Comparison of ENCODE assay signal across 10 mouse cellular contexts in the genomic region with DNA sequence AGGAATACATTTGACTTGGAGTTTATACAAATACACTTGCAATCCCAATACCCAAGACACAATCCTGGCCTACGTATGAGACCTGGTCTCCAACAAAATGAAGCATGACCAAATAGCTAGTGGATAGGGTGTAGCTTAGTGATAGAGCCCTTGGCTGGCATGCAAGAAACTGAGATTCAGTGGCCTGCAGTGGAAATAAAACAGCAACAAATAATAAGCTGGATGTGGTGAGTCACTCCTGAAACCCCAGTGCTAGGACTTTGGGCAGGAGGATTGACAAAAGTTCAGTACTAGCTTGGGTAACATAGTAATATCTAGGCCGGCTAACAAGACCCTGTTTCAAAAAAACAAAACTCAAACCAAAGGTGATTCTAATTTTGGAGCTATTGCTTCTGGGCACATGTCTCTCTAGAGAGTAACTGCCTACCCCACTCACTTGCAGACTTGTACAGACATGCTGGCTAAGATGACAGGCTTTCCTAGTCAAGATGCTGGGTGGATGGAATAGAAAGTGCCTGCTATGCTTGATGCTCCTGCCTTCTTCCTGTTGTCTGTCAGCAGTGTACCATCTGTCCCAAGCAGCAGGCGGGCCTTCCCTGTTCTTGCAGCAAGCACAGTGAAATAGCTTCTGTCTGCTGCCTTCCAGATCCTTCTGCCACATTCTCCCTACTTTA. TPM values are rescaled to one million over a fixed set of nuclear protein-coding genes. Genes with fewer than 3 reads are reported as not detected.
DNase-seq lines count a peak whose midpoint lies in the region; ATAC-seq lines count a peak whose summit lies in the region.
"Had no signal": no experiment of that assay in that cellular context is flagged by ENCODE, and none has a peak within 500 bp of the region (broad histone marks: within the 10 kb centered on the region; RNA-seq: fewer than 3 reads in every experiment).

No protein-coding gene starts in this region.

- H3K36me3 ChIP-seq in forebrain, embryonic 16.5 days (ENCODE audit: control insufficient read depth, insufficient read depth): 0 out of 2 replicates have a peak, but pooled peaks cover 6% of the 10 kb centered on the region

- ATAC-seq in forebrain, embryonic 16.5 days: peak; percentile 88

- H3K9ac ChIP-seq in forebrain, embryonic 16.5 days (replicated peaks; ENCODE audit: low read depth, low read length): no peak overlapping the region
- H3K9ac ChIP-seq: heart, embryonic 15.5 days; midbrain, embryonic 12.5 days had no signal

- no peak overlapping the region for H3K4me3 ChIP-seq in forebrain, embryonic 16.5 days (replicated peaks; ENCODE audit: low read length)
- H3K4me3 ChIP-seq: heart, embryonic 15.5 days; midbrain, embryonic 12.5 days had no signal

- peak; percentile 38 for DNase-seq in A20 (ENCODE audit: low read depth, low spot score)
- peak; percentile 73 for DNase-seq in brain, embryonic 18.5 days (ENCODE audit: low read depth, low spot score)
- peak; percentile 79 to 80 for DNase-seq in left cerebral cortex, postnatal 14 days (ENCODE audit: low spot score in 2 of 2)
- DNase-seq in kidney, postnatal 14 days: no peak
- DNase-seq in spleen, postnatal 10 days (ENCODE audit: low spot score in 2 of 2): no peak
- no peak for DNase-seq in heart, postnatal 14 days
- no peak for DNase-seq in gastrocnemius, postnatal 14 days

- WGBS in forebrain, embryonic 16.5 days: 83% methylated on average over 3 of the region's 3 CpGs

- no peaks in the 10 kb centered on the region for H3K9me3 ChIP-seq in forebrain, embryonic 16.5 days (ENCODE audit: control insufficient read depth, low read length)
- H3K9me3 ChIP-seq: heart, embryonic 15.5 days; midbrain, embryonic 12.5 days had no signal

- no peak overlapping the region for H3K4me2 ChIP-seq in forebrain, embryonic 16.5 days (ENCODE audit: low read length)
- H3K4me2 ChIP-seq: heart, embryonic 15.5 days; midbrain, embryonic 12.5 days had no signal

- peak overlapping the region; percentile 75 for H3K27ac ChIP-seq in forebrain, embryonic 16.5 days (ENCODE audit: low read length)
- H3K27ac ChIP-seq: heart, embryonic 15.5 days; midbrain, embryonic 12.5 days had no signal

- H3K27me3 ChIP-seq in forebrain, embryonic 16.5 days (replicated peaks; ENCODE audit: control insufficient read depth, insufficient read depth, low read length): no peaks in the 10 kb centered on the region
- H3K27me3 ChIP-seq: heart, embryonic 15.5 days; midbrain, embryonic 12.5 days had no signal

- 0 out of 2 replicates have a peak, but pooled peaks cover 2% of the 10 kb centered on the region for H3K4me1 ChIP-seq in forebrain, embryonic 16.5 days (replicated peaks; ENCODE audit: control insufficient read depth, insufficient read depth, low read length)
- H3K4me1 ChIP-seq: heart, embryonic 15.5 days; midbrain, embryonic 12.5 days had no signal

- intact Hi-C loops in left cerebral cortex, postnatal 14 days (cut with DNase I): no loop called here
- intact Hi-C loops in heart, postnatal 14 days (cut with DNase I): no loop called here
- intact Hi-C loops in gastrocnemius, postnatal 14 days (cut with DNase I; ENCODE audit: low total_unique reads): no loop called here

RNA-seq across cellular contexts. Expression of a gene that starts 37.1 kb away (rescaled TPM):
- polyA plus RNA-seq in forebrain, embryonic 16.5 days (2015; fragmentation: Nextera tagmentation; extraction: Ambion mirVana): 148 and 181 TPM in 2 replicates
- 10 to 100 TPM; 50.7 to 65.0 TPM for total RNA-seq in left cerebral cortex, postnatal 14 days (2021)
- total RNA-seq in heart, postnatal 14 days (2021): 10 to 100 TPM; 19.5 to 20.3 TPM
- 10 to 100 TPM; 17.1 to 22.1 TPM for total RNA-seq in gastrocnemius, postnatal 14 days (2021)

RNA-seq across cellular contexts. Expression of a gene that starts 53.4 kb away (rescaled TPM):
- polyA plus RNA-seq in forebrain, embryonic 16.5 days (2015; fragmentation: Nextera tagmentation; extraction: Ambion mirVana): 494 and 529 TPM in 2 replicates
- 100 to 1,000 TPM; 259 to 277 TPM for total RNA-seq in left cerebral cortex, postnatal 14 days (2021)
- 100 to 1,000 TPM; 201 to 205 TPM for total RNA-seq in heart, postnatal 14 days (2021)
- 100 to 1,000 TPM in 1 of 2 experiments, 10 to 100 TPM in 1; 99.7 to 123 TPM for total RNA-seq in gastrocnemius, postnatal 14 days (2021)

Comparison
In these comparisons a context has a peak if more than half of its experiments do, and no peak if none do; other contexts are left out.
1. DNase-seq: peak in A20 (single experiment), brain, embryonic 18.5 days (single experiment) and left cerebral cortex, postnatal 14 days (2 of 2); none in kidney, postnatal 14 days (single experiment), spleen, postnatal 10 days (0 of 2), heart, postnatal 14 days (0 of 2) and gastrocnemius, postnatal 14 days (single experiment).